Mouse (Mus musculus) neural tube, embryonic 12.5 days (tissue): ENCODE data around the gene Grap. TPM values are rescaled to one million over a fixed set of nuclear protein-coding genes. Genes with fewer than 3 reads are reported as not detected.
A peak's percentile ranks its signal among the peaks of the same experiment; 100 is the strongest.

Experiments
- ATAC-seq: fragments of 200-750 bp; cut with Nextera tagmentation; 2 replicates; pipeline ENCODE4 v1.8.0; 2017; ENCODE audit warnings: low read depth, mild to moderate bottlenecking, moderate TSS enrichment, moderate library complexity; ENCODE audit not compliant: low FRiP score
- H3K27ac ChIP-seq: fragments of 300-500 bp; sonication (generic); 2 replicates; pipeline ENCODE4 v1.5.1; 2016
- H3K27me3 ChIP-seq: fragments of 300-500 bp; sonication (generic); replicated peaks from 2 replicates; pipeline ENCODE4 v1.6.1; 2016; ENCODE audit warnings: mild to moderate bottlenecking
- H3K36me3 ChIP-seq: fragments of 300-500 bp; sonication (generic); 2 replicates; pipeline ENCODE4 v1.6.1; 2016; ENCODE audit warnings: mild to moderate bottlenecking
- H3K4me1 ChIP-seq: fragments of 300-500 bp; sonication (generic); 2 replicates; pipeline ENCODE4 v1.6.1; 2016
- H3K4me2 ChIP-seq: fragments of 300-500 bp; sonication (generic); replicated peaks from 2 replicates; pipeline ENCODE4 v1.6.1; 2016; ENCODE audit warnings: mild to moderate bottlenecking
- H3K4me3 ChIP-seq: fragments of 300-500 bp; sonication (generic); 2 replicates; pipeline ENCODE4 v1.5.1; 2016
- H3K9ac ChIP-seq: fragments of 300-500 bp; sonication (generic); 2 replicates; pipeline ENCODE4 v1.6.1; 2016; ENCODE audit warnings: mild to moderate bottlenecking
- H3K9me3 ChIP-seq: fragments of 300-500 bp; sonication (generic); 2 replicates; pipeline ENCODE4 v1.6.1; 2016; ENCODE audit warnings: mild to moderate bottlenecking
- WGBS: fragments of 180-500 bp; shearing (Covaris S2); methylation state at CpG from one replicate; pipeline ENCODE4 v1.1.7; 2016; 5-methylcytosine and 5-hydroxymethylcytosine counted together
- polyA plus RNA-seq: library from polyadenylated mRNA; unstranded; fragments of >200 nt; fragmentation: Nextera tagmentation; extraction: Ambion mirVana; gene quantifications from 2 replicates; pipeline ENCODE4 v1.2.1, GENCODE M21; 2016

The Grap gene
- polyA plus RNA-seq, 1 experiment from 2014 or later = 10.1 TPM

DNA sequence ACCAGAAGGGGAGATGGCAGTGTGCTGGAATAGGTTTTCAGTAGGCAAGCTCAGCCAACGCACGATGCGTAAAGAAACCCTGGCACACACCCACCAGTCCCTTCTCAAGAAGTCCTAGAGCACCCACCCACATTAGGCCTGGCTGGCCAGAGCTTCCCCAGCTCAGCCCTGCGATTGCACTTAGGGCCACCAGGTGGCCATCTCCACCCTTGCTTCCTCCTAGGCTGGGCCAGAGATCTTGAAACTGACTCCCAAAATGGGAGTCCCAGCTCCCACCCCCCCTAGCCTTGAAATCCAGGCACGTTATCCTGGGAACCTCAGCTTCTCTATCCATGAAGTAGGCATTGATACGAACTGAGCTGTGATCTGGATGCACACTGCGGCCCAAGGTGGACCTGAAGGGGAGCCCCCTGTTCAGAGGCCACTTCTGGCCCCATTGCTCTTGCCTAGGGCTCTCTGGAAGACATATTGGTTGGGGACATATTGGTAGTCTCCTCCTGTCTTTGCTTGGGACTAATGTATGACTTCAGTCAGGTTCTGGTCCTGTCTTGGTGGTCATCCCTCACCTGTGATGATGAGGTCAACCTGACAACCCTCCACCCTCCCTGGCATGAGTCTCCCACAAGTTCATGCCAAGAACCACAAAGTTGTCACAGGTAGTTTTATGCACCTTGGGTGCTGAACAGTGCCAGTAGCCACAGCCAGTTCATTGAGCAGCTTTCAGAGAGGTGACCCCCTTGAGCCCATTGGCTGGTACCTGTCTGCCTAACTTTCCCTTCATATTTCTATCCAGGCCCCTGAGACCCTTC, 13.1 kb downstream of the Grap start:
- no peak for ATAC-seq
- H3K36me3 ChIP-seq = no peaks in the 10 kb centered on the region
- no peaks in the 10 kb centered on the region for H3K4me1 ChIP-seq
- no peak overlapping the region for H3K4me2 ChIP-seq
- H3K4me3 ChIP-seq = no peak overlapping the region
- no peak overlapping the region for H3K27ac ChIP-seq
- 59% methylated on average over 7 of the region's 7 CpGs for WGBS
- H3K9me3 ChIP-seq = no peaks in the 10 kb centered on the region
- H3K9ac ChIP-seq = no peak overlapping the region
- H3K27me3 ChIP-seq = no peaks in the 10 kb centered on the region

DNA sequence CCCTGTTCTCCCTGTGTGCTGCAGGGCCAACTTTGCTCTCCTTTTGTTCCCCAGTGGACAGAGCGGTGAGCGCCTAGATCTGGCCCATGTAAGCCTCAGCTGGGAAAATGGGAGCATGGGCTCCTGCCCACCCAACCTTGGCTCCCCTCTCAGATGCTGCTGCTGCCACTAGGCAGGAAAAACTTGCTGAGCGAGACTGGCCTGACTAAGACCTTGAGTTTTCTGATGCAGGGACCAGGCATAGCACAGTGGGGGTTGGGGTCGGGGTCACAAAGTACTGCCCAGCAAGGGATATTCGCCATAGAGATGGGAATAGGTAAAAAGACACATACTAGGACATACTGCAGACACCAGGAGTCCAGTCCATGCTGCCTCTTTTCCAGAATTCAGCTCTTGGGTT, 14.2 kb downstream of the Grap start:
- Histone ChIP-seq H3K4me1 (no peaks in the 10 kb centered on the region), H3K27ac (no peak overlapping the region), H3K36me3 (no peaks in the 10 kb centered on the region), H3K9ac (no peak overlapping the region), H3K4me2 (no peak overlapping the region), H3K9me3 (no peaks in the 10 kb centered on the region), H3K4me3 (no peak overlapping the region), H3K27me3 (no peaks in the 10 kb centered on the region; the same call in 1 of the 2 replicates)
- WGBS = 85% methylated on average over 5 of the region's 5 CpGs
- ATAC-seq = no peak

DNA sequence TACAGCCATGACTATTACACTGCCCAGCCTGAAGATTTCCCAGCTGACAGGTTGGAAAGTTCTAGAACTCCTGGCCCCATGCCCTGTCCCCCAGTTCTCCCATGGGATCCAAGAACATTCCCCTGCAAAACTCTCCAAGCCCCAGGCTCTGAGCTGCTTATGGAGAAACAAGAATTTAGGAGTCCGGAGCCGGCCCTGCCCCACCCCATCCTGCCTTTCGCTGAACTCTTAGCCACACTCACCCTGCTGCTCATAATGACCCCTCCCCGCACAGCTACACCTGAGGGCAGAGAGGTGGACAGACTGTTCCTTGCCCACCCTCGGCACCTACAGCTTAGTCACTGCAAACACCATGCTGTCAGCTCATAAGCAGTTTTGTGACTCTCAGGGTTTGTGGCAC, 14.7 kb downstream of the Grap start:
- Histone ChIP-seq H3K27me3 (no peaks in the 10 kb centered on the region; the same call in 1 of the 2 replicates), H3K27ac (no peak overlapping the region), H3K9me3 (no peaks in the 10 kb centered on the region), H3K4me1 (no peaks in the 10 kb centered on the region), H3K9ac (no peak overlapping the region), H3K4me3 (no peak overlapping the region), H3K36me3 (no peaks in the 10 kb centered on the region), H3K4me2 (no peak overlapping the region)
- no peak for ATAC-seq
- 87% methylated on average over 5 of the region's 5 CpGs for WGBS

DNA sequence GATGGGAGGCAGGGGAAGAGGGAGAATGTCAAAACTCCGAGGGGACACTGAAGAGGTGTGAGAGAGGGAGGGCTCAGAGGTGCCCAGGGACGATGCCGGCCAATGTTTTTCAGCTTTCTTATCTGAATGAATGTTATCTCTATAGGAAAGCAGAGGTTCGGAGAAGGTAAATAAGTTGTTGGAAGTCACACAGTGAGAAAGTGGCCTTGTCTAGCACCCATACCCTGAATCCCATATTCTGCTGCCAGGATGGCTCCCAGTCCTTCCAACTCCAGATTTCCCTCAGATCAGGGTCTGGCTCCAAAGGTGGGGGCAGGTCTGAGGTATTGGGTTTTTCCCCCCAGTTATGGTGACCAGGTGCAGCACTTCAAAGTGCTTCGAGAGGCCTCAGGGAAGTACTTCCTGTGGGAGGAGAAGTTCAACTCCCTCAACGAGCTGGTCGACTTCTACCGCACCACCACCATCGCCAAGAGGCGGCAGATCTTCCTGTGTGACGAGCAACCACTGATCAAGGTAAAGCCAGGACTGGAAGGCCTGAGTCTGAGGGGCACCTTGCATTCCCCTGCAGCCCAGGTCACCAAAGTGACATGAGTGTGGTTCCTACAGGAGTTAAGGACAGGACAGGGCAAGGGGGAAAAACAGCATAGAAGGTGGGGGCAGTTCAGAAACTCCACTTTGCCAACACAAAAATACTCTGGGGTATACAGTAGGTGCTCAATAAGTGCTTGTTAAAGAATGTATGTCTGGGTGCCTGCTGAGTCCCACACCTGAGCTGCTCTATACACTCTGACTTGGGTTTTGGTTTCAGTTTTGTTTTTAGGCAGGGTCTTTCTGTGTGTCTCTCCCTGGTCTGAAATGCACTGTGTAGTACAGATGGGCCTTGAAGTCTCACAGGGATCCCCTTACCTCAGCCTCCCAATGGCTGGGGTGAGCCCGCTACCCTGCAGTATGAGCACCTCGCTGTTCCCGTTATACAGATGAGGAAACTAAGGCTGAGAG, 16.7 kb downstream of the Grap start:
- Histone ChIP-seq H3K4me2 (no peak overlapping the region), H3K4me3 (no peak overlapping the region), H3K27ac (no peak overlapping the region), H3K36me3 (no peaks in the 10 kb centered on the region), H3K9me3 (no peaks in the 10 kb centered on the region), H3K27me3 (peaks cover 11% of the 10 kb centered on the region; the same call in 1 of the 2 replicates), H3K4me1 (peaks cover 7% of the 10 kb centered on the region), H3K9ac (no peak overlapping the region)
- ATAC-seq = no peak
- 77% methylated on average over 14 of the region's 14 CpGs for WGBS

DNA sequence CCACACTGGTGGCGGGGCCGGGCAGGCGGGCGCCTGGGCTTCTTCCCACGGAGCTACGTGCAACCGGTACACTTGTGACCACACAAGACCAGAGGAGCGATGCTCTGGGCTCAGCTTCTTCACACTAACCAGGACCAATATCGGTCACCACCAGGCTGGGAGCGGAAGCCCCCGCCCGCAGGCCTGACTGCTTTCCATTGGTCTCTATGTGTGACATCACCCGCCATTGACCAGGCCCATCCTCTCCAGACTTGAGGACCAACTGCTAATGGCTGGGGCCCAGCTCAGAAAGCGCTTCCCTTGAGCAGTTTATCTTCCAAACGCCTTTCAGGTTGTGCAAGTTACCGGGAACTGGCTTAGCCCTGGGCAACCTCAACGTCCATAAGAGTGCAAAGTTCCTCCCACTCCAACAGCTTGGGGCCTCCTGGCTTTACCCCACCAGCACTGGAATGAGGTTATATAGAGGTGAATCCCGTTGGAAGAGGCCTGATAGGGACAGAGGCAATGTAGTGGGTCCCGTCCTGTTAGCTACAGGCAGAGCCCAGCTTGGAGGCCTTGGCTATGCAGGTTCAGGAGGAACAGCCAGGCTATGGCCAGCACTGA, 18.8 kb downstream of the Grap start:
- no peaks in the 10 kb centered on the region for H3K36me3 ChIP-seq
- H3K27me3 ChIP-seq = peaks cover 11% of the 10 kb centered on the region; the same call in 1 of the 2 replicates
- peaks cover 11% of the 10 kb centered on the region for H3K4me1 ChIP-seq
- H3K9ac ChIP-seq = no peak overlapping the region
- WGBS = 58% methylated on average over 19 of the region's 19 CpGs
- H3K27ac ChIP-seq = no peak overlapping the region
- no peak for ATAC-seq
- H3K9me3 ChIP-seq = no peaks in the 10 kb centered on the region
- no peak overlapping the region for H3K4me2 ChIP-seq
- H3K4me3 ChIP-seq = no peak overlapping the region

DNA sequence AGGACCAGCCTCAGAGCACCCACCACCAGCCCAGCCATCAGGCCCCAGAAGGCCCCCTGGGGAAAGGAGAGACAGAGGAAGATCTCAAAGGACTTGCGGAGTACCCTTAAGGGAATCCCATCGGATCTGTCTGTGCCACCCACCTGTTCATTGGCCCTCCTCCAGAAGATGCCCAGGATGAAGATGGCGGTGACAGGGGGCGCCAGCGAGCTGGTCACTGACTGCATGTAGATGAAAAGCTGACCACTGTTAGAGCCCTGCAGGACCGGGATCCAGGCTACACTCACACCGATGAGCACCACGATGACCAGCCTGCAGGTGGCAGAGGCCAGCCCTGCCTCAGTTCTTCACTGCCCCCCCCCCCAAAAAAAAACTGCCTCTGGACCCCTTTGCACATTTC, 20.6 kb downstream of the Grap start:
- 23% methylated on average over 8 of the region's 8 CpGs for WGBS
- Histone ChIP-seq H3K36me3 (no peaks in the 10 kb centered on the region), H3K4me1 (peaks cover 11% of the 10 kb centered on the region), H3K27me3 (peaks cover 11% of the 10 kb centered on the region; the same call in 1 of the 2 replicates), H3K27ac (no peak overlapping the region), H3K9me3 (no peaks in the 10 kb centered on the region), H3K9ac (no peak overlapping the region), H3K4me2 (no peak overlapping the region), H3K4me3 (no peak overlapping the region)
- no peak for ATAC-seq

DNA sequence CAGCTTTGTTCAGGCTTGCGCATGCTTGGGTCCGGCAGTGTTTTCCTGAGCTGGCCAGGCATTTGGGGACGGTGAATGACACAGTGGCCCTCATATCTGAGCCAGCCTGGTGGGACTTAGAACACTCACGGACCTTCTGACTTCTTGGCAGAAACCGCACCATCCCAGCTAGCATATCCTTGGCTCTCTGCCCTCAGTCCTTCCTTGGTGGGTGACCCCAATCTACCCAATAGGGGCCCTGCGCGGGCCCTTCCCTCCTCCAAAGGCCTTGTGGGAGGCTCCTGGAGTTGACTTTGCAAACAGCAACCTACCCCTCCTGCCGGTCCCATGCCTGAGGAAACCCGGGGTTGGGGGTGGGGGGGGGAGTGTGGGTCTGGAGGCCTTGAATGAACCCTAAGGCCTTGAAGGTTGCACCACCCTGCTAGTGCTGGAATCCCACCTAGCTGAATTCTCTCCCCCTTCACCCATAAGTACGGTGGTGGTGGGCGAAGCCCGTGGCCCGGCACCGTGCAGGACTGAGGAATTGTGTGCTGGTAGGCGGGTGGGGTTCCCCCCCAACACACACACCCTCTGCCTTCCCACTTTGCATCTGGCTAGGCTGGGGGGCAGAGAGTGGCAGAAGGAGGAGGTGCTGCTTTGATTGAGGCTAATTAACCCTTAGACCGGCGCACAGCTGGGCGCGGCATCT, 21.2 kb downstream of the Grap start:
- no peaks in the 10 kb centered on the region for H3K9me3 ChIP-seq
- H3K27ac ChIP-seq = no peak overlapping the region
- H3K4me1 ChIP-seq = peaks cover 11% of the 10 kb centered on the region
- H3K4me3 ChIP-seq = no peak overlapping the region
- H3K36me3 ChIP-seq = no peaks in the 10 kb centered on the region
- ATAC-seq = peak; percentile 48
- peak overlapping the region; percentile 44 for H3K4me2 ChIP-seq
- no peak overlapping the region for H3K9ac ChIP-seq
- 16% methylated on average over 19 of the region's 19 CpGs for WGBS
- H3K27me3 ChIP-seq = peaks cover 11% of the 10 kb centered on the region; the same call in 1 of the 2 replicates

DNA sequence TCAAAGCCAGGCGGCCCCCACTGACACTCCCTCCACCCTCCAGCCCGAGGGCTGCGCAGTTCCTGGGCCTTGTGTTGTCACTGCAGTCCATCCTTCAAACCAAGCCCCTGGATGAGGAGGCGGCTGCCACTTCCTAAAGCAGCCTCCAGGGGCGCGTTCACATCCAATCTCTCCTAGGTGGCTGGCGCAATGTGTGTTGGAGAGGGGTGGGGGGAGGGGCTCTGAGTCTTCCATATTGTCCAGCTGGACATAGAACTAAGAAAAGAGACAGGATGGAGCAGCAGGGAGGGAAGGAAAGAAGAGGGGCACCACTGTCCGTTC, 21.7 kb downstream of the Grap start:
- 1% methylated on average over 8 of the region's 8 CpGs for WGBS
- Histone ChIP-seq H3K9me3 (no peaks in the 10 kb centered on the region), H3K27me3 (peaks cover 11% of the 10 kb centered on the region; the same call in 1 of the 2 replicates), H3K27ac (no peak overlapping the region), H3K4me2 (peak overlapping the region; percentile 44), H3K9ac (no peak overlapping the region), H3K4me1 (peaks cover 11% of the 10 kb centered on the region), H3K4me3 (no peak overlapping the region), H3K36me3 (no peaks in the 10 kb centered on the region)
- peak; percentile 67 for ATAC-seq

DNA sequence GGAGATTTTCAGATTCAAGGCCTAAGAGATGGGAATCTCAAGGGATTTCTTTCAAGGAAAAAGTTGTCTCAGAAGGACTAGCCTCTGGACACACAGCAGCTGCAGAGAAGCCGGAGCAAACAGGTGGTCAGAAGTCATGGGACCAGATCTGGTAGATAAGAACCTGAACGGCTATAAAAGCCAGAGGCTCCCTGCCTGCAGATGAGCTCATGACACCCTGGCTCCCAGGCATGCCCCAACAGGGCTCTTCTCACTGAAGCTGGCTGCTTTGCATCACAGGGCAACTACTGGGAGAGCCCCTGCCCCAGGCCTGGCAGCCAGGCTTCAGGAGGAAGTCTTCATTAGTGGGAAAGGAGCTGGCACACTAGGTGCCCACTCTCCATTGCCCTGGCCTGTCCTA, 22.3 kb downstream of the Grap start:
- no peaks in the 10 kb centered on the region for H3K36me3 ChIP-seq
- 46% methylated on average over 2 of the region's 2 CpGs for WGBS
- H3K4me2 ChIP-seq = no peak overlapping the region
- H3K27me3 ChIP-seq = peaks cover 11% of the 10 kb centered on the region; the same call in 1 of the 2 replicates
- no peak overlapping the region for H3K4me3 ChIP-seq
- H3K9me3 ChIP-seq = no peaks in the 10 kb centered on the region
- H3K9ac ChIP-seq = no peak overlapping the region
- no peak overlapping the region for H3K27ac ChIP-seq
- ATAC-seq = no peak
- H3K4me1 ChIP-seq = peaks cover 11% of the 10 kb centered on the region

DNA sequence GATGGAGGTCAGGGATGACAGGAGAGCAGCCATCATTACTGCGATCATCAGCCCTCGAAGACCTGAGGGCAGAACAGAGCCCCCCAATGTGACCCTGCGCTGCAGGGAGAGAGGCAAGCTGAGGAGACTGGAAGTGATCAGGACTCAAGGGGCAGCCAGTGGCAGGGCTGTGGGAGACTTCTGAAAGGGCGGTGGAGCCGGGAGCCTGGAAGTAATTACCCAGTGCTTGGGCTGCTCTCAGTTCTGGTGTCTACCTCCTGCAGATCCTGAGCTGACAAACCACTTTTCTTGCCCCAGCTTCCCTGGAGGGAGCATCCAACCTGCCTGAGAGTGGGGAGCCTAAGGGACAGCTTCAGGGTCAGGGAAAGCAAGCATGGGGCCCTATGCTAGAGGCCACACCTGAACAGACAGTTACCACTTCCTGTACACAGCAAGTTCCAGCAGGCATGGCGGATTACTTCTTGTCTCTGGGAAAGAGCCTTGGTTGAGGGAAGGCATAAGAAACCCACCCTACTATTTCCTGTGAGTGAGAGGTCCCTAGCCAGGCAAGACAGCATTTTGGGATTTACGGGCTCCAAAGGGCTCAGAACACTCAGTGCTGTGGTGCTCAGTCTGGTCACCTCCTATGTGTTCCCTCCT, 23.3 kb downstream of the Grap start:
- 64% methylated on average over 7 of the region's 7 CpGs for WGBS
- H3K4me3 ChIP-seq = no peak overlapping the region
- no peaks in the 10 kb centered on the region for H3K9me3 ChIP-seq
- H3K9ac ChIP-seq = no peak overlapping the region
- peaks cover 11% of the 10 kb centered on the region; the same call in 1 of the 2 replicates for H3K27me3 ChIP-seq
- H3K36me3 ChIP-seq = no peaks in the 10 kb centered on the region
- ATAC-seq = no peak
- H3K4me2 ChIP-seq = no peak overlapping the region
- no peak overlapping the region for H3K27ac ChIP-seq
- H3K4me1 ChIP-seq = peaks cover 11% of the 10 kb centered on the region

DNA sequence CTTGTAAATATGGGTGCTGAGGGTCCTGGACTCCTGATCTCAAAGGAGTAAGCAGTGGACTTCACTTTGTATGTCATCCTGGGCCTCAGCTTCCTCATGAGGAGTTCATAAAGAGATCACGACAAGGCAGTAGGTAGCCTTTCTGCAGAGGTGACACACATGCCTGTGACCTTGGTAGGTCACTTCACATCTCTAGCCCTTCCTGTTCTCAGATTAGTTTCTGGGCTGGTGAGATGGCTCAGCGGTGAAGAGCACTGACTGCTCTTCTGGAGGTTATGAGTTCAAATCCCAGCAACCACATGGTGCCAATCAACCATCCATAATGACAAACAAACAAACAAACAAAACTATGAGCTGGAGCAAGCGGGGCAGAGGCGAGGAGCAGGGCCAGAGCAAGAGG, 24.6 kb downstream of the Grap start:
- no peak overlapping the region for H3K4me2 ChIP-seq
- H3K4me3 ChIP-seq = no peak overlapping the region
- H3K36me3 ChIP-seq = no peaks in the 10 kb centered on the region
- 85% methylated on average over 4 of the region's 4 CpGs for WGBS
- H3K9ac ChIP-seq = no peak overlapping the region
- peaks cover 12% of the 10 kb centered on the region for H3K27me3 ChIP-seq
- no peak for ATAC-seq
- H3K27ac ChIP-seq = no peak overlapping the region
- no peaks in the 10 kb centered on the region for H3K9me3 ChIP-seq
- H3K4me1 ChIP-seq = peaks cover 11% of the 10 kb centered on the region
